Mouse (Mus musculus): Measurements from ENCODE around the gene Tulp3. TPM values are rescaled to one million over a fixed set of nuclear protein-coding genes. Genes with fewer than 3 reads are reported as not detected.

Gene Tulp3
- polyA plus RNA-seq, 1 experiment: 28.0 TPM

DNA sequence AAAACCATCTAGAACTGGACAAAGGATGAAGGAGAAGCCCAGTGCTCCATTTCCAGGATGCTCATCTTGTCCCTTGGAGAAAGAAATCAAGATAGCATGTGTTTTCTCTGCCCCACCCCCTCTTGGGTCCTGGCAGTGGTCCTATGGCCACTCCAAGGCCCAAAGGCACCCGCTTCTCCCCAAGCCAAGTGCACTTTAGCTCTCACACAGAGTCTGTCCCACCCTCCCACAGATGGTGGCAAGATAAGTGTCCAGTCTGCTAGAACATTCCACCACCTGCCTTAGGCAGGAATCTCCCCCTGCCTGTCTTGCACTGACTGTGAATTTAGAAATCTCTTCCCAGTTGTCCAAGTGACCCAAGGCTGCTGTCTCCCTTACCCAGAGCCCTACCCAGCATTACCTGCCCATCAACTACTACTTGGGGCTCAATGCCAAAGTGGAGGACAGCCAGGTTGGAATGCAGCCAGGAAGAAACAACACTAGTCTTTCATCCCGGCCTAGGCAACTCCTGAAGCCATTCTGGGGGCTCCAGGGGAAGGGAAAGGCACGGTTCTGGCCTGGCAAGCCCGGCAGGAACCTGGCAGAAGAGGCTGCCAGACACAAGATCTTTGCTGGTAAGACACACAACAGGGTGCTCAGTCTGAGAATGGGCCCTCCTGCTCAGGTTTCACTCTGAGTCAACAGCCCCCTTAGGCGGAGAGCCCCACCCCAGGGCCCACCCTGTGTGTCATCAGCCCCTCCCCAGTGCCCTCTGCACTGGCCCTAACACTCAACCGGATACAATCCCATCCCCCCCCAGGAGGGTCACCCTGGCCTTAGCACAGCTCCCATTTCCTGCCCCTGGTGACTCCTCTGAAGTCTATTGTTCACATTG lies 59.5 kb downstream of the Tulp3 start:
- peaks cover 11% of the 10 kb centered on the region; the same call in 1 of the 2 replicates for H3K27me3 ChIP-seq (ENCODE audit: control insufficient read depth, insufficient read depth, low read length)
- TF ChIP-seq POLR2A (IDR thresholded peaks at IDR 0.05; ENCODE audit: control insufficient read depth, extremely low read depth, insufficient read depth, low read length, poor library complexity): no peak
- no peak for TF ChIP-seq CTCF (IDR thresholded peaks at IDR 0.05; ENCODE audit: borderline replicate concordance, control insufficient read depth, extremely low read depth, insufficient read depth, low read length, poor library complexity)
- no peaks in the 10 kb centered on the region for H3K36me3 ChIP-seq (ENCODE audit: control insufficient read depth, insufficient read depth, low read length)
- WGBS: 72% methylated on average over 6 of the region's 6 CpGs
- DNase-seq: no peak
- H3K27ac ChIP-seq (ENCODE audit: control insufficient read depth, insufficient read depth, low read length): no peak overlapping the region
- H3K4me1 ChIP-seq (replicated peaks; ENCODE audit: control insufficient read depth, insufficient read depth, low read length): 0 out of 2 replicates have a peak, but pooled peaks cover 3% of the 10 kb centered on the region
- H3K4me3 ChIP-seq (ENCODE audit: control insufficient read depth, insufficient read depth, low read length): no peak overlapping the region

DNA sequence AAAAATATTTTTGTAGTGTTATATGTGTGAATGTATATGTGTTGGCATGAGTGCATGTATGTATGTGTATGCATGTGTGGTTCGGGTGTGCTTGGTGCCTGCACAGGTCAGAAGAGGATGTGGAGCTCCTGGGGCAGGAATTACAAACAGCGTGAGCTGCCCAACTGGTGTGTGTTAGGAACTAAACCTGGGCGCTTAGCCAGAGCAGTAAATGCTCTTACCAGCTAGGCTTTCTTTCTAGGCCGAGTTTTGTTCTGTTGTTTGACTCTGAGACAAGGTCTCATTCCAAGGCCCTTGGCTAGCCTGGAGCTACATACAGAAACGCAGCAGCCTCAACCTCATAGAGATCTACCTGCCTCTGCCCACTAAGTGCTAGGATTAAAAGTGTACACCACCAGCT lies 64.4 kb downstream of the Tulp3 start:
- H3K36me3 ChIP-seq (ENCODE audit: control insufficient read depth, insufficient read depth, low read length): no peaks in the 10 kb centered on the region
- H3K4me3 ChIP-seq (ENCODE audit: control insufficient read depth, insufficient read depth, low read length): no peak overlapping the region
- no peak overlapping the region for H3K27ac ChIP-seq (ENCODE audit: control insufficient read depth, insufficient read depth, low read length)
- H3K27me3 ChIP-seq (ENCODE audit: control insufficient read depth, insufficient read depth, low read length): no peaks in the 10 kb centered on the region
- 89% methylated on average over 5 of the region's 5 CpGs for WGBS
- TF ChIP-seq CTCF (IDR thresholded peaks at IDR 0.05; ENCODE audit: borderline replicate concordance, control insufficient read depth, extremely low read depth, insufficient read depth, low read length, poor library complexity) (no peak), POLR2A (IDR thresholded peaks at IDR 0.05; ENCODE audit: control insufficient read depth, extremely low read depth, insufficient read depth, low read length, poor library complexity) (no peak)
- no peak for DNase-seq
- no peaks in the 10 kb centered on the region for H3K4me1 ChIP-seq (replicated peaks; ENCODE audit: control insufficient read depth, insufficient read depth, low read length)

DNA sequence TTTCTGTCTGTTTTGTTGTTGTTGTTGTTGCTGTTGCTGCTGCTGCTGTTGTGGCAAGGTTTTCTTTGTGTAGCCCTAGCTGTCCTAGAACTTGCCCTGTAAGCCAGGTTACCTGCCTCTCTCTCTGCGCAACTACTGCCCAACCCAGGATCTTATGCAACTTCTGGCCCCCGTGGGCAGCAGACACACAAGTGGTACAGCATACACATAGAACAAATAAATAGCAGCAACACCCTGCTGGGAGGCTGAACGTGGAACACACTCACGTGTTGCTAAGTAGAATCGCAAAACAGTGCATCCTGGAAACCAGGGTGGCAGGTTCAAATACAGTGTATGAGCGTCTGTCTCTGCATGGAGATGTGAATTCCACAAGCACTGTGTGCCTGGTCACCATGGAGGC lies 67.0 kb downstream of the Tulp3 start:
- no peak for DNase-seq
- no peak overlapping the region for H3K4me3 ChIP-seq (ENCODE audit: control insufficient read depth, insufficient read depth, low read length)
- no peak for TF ChIP-seq POLR2A (IDR thresholded peaks at IDR 0.05; ENCODE audit: control insufficient read depth, extremely low read depth, insufficient read depth, low read length, poor library complexity)
- no peak for TF ChIP-seq CTCF (IDR thresholded peaks at IDR 0.05; ENCODE audit: borderline replicate concordance, control insufficient read depth, extremely low read depth, insufficient read depth, low read length, poor library complexity)

DNA sequence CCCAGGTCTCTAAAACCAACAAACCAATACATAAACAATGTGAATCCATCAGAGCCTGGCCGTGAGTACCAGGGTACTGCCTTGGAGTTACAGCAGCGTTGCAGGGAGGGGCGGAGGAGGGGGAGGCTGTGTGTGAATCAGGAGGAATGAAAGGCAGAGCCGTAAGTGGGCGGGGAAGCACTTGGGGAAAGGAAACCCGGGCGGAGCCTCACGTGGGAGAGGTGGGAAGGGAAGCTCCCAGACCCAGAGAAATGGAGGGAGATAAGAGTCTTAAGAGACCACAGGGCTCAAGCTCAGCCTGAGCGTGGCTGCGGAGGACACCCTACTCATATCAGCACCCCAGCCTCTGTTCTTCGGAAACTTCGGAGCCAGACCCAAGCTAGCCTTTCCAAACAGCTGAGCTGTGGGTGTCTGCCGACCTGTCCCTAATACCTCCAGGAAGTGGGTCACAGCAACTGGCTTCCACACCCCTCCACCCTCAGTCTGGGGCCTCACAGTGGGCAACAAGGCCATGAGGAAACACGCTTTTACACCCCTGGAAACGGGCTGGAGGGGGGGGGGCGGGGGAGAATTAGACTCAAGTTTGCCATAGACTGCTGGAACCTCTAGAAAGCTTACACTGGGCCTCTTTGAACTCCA lies 69.7 kb downstream of the Tulp3 start:
- Histone ChIP-seq H3K27ac (ENCODE audit: control insufficient read depth, insufficient read depth, low read length) (no peak overlapping the region), H3K4me1 (replicated peaks; ENCODE audit: control insufficient read depth, insufficient read depth, low read length) (peaks cover 2% of the 10 kb centered on the region; the same call in 1 of the 2 replicates), H3K4me3 (ENCODE audit: control insufficient read depth, insufficient read depth, low read length) (no peak overlapping the region), H3K27me3 (ENCODE audit: control insufficient read depth, insufficient read depth, low read length) (no peaks in the 10 kb centered on the region), H3K36me3 (ENCODE audit: control insufficient read depth, insufficient read depth, low read length) (no peaks in the 10 kb centered on the region)
- TF ChIP-seq CTCF (IDR thresholded peaks at IDR 0.05; ENCODE audit: borderline replicate concordance, control insufficient read depth, extremely low read depth, insufficient read depth, low read length, poor library complexity): no peak
- TF ChIP-seq POLR2A (IDR thresholded peaks at IDR 0.05; ENCODE audit: control insufficient read depth, extremely low read depth, insufficient read depth, low read length, poor library complexity): no peak
- 13% methylated on average over 16 of the region's 16 CpGs for WGBS
- DNase-seq: no peak

More for the DNA sequence above, 67.0 kb downstream of the Tulp3 start:
- 86% methylated on average over 6 of the region's 6 CpGs for WGBS
- H3K4me1 ChIP-seq (replicated peaks; ENCODE audit: control insufficient read depth, insufficient read depth, low read length): peaks cover 2% of the 10 kb centered on the region; the same call in 1 of the 2 replicates
- no peaks in the 10 kb centered on the region for H3K36me3 ChIP-seq (ENCODE audit: control insufficient read depth, insufficient read depth, low read length)
- H3K27ac ChIP-seq (ENCODE audit: control insufficient read depth, insufficient read depth, low read length): no peak overlapping the region
- H3K27me3 ChIP-seq (ENCODE audit: control insufficient read depth, insufficient read depth, low read length): no peaks in the 10 kb centered on the region

DNA sequence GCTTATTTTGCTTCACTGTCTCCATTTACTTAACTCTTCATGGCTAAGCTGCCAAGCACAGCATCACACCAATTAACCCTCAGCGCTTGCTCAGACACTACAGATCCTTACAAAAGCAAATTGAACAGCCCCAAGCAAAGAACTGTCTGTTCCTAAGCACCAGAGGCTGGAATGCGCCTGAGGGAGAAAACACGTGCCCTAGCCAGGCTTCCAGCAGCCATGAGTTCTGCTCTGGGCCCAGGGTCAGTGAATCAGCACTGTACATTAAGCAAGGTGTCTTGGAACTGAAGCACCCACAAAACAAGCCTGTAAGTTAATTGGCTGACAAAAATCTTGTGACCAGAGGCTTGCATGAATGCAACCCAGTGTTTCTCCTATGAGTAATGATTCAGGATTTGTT lies 73.5 kb downstream of the Tulp3 start:
- TF ChIP-seq CTCF (IDR thresholded peaks at IDR 0.05; ENCODE audit: borderline replicate concordance, control insufficient read depth, extremely low read depth, insufficient read depth, low read length, poor library complexity) (no peak), POLR2A (IDR thresholded peaks at IDR 0.05; ENCODE audit: control insufficient read depth, extremely low read depth, insufficient read depth, low read length, poor library complexity) (no peak)
- Histone ChIP-seq H3K27ac (ENCODE audit: control insufficient read depth, insufficient read depth, low read length) (no peak overlapping the region), H3K36me3 (ENCODE audit: control insufficient read depth, insufficient read depth, low read length) (no peaks in the 10 kb centered on the region), H3K27me3 (ENCODE audit: control insufficient read depth, insufficient read depth, low read length) (no peaks in the 10 kb centered on the region), H3K4me1 (replicated peaks; ENCODE audit: control insufficient read depth, insufficient read depth, low read length) (peaks cover 2% of the 10 kb centered on the region; the same call in 1 of the 2 replicates), H3K4me3 (ENCODE audit: control insufficient read depth, insufficient read depth, low read length) (no peak overlapping the region)
- 87% methylated on average over 3 of the region's 3 CpGs for WGBS
- no peak for DNase-seq

DNA sequence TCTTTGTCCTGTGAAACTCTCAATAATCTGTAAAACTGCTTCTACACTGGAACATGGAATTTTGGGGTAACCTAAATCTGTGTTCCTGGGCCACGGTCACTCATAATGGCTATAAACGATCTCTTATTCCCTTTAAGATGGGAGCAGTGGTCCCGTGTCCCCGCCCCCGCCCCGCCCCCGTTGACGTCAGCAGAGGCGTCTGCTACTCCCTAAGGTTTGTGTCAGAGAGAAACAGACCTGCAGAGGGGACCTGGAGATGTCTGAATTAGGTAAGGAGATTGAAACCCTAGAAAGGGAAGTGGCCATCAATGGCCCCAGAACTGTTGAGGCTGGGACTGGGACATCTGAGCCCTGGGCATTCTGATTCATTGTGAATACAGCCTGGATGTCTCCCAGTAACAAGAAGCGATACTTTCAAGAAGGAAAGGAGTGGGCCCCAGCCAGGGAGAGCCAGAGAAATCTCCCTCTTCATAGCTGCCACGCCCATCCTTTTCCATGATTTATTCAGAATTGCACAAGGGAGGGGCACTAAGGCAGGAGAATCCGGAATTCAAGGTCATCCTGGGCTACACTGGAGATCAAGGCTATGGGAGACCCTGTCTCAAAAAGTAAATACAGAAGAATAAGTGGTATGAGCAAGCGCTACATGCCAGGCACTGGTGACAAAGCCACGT lies 75.0 kb downstream of the Tulp3 start:
- 73% methylated on average over 14 of the region's 14 CpGs for WGBS
- H3K4me1 ChIP-seq (replicated peaks; ENCODE audit: control insufficient read depth, insufficient read depth, low read length): no peaks in the 10 kb centered on the region
- H3K36me3 ChIP-seq (ENCODE audit: control insufficient read depth, insufficient read depth, low read length): no peaks in the 10 kb centered on the region
- no peak overlapping the region for H3K4me3 ChIP-seq (ENCODE audit: control insufficient read depth, insufficient read depth, low read length)
- DNase-seq: no peak
- no peaks in the 10 kb centered on the region for H3K27me3 ChIP-seq (ENCODE audit: control insufficient read depth, insufficient read depth, low read length)
- no peak overlapping the region for H3K27ac ChIP-seq (ENCODE audit: control insufficient read depth, insufficient read depth, low read length)
- TF ChIP-seq CTCF (IDR thresholded peaks at IDR 0.05; ENCODE audit: borderline replicate concordance, control insufficient read depth, extremely low read depth, insufficient read depth, low read length, poor library complexity): no peak
- no peak for TF ChIP-seq POLR2A (IDR thresholded peaks at IDR 0.05; ENCODE audit: control insufficient read depth, extremely low read depth, insufficient read depth, low read length, poor library complexity)
